In genomic region chr9:121143208-121143607, GRCm38 (mm10) we compare ENCODE assay signal across 25 mouse cellular contexts.
A peak's percentile ranks its signal among the peaks of the same experiment; 100 is the strongest.
DNase-seq lines count a peak whose midpoint lies in the region; ATAC-seq and TF ChIP-seq lines count a peak whose summit lies in the region.
"Had no signal": no experiment of that assay in that cellular context is flagged by ENCODE, and none has a peak within 500 bp of the region (broad histone marks: within the 10 kb centered on the region; RNA-seq: fewer than 3 reads in every experiment).

No protein-coding gene starts in this region.

- no peaks in the 10 kb centered on the region for H3K27me3 ChIP-seq in liver, embryonic 11.5 days (replicated peaks; ENCODE audit: control insufficient read depth, insufficient read depth, low read length)
- no peaks in the 10 kb centered on the region for H3K27me3 ChIP-seq in liver, embryonic 14.5 days (ENCODE audit: control insufficient read depth, insufficient read depth, low read length)
- H3K27me3 ChIP-seq in forebrain, embryonic 10.5 days (ENCODE audit: poor library complexity, severe bottlenecking) = no peaks in the 10 kb centered on the region
- H3K27me3 ChIP-seq: embryonic facial prominence, embryonic 12.5 days; embryonic facial prominence, embryonic 15.5 days; forebrain, embryonic 13.5 days; hindbrain, embryonic 12.5 days; hindbrain, embryonic 15.5 days had no signal

- 0 out of 2 replicates have a peak, but pooled peaks have one; percentile 23 for ATAC-seq in liver, embryonic 11.5 days (replicated peaks; ENCODE audit: low FRiP score)
- peak; percentile 28; the same call in 1 of the 2 replicates for ATAC-seq in liver, embryonic 14.5 days (ENCODE audit: insufficient read depth)
- ATAC-seq: activated CD4-positive, CD25-positive, alpha-beta regulatory T cell, adult 4 months; CD4-positive, CD25-positive, alpha-beta regulatory T cell, adult 4 months; forebrain, embryonic 13.5 days; forebrain, embryonic 16.5 days had no signal

- no peaks in the 10 kb centered on the region for H3K36me3 ChIP-seq in liver, embryonic 11.5 days (ENCODE audit: control insufficient read depth, insufficient read depth, low read length)
- H3K36me3 ChIP-seq in liver, embryonic 14.5 days (replicated peaks; ENCODE audit: control insufficient read depth, insufficient read depth, low read depth) = no peaks in the 10 kb centered on the region
- peaks cover 14% of the 10 kb centered on the region for H3K36me3 ChIP-seq in forebrain, embryonic 10.5 days (replicated peaks)
- H3K36me3 ChIP-seq: embryonic facial prominence, embryonic 12.5 days; embryonic facial prominence, embryonic 15.5 days; hindbrain, embryonic 12.5 days; hindbrain, embryonic 15.5 days had no signal

- no peak overlapping the region for H3K4me2 ChIP-seq in liver, embryonic 11.5 days
- no peak overlapping the region for H3K4me2 ChIP-seq in liver, embryonic 14.5 days (ENCODE audit: low read depth)
- H3K4me2 ChIP-seq: embryonic facial prominence, embryonic 12.5 days; embryonic facial prominence, embryonic 15.5 days; forebrain, embryonic 13.5 days; heart, embryonic 11.5 days; hindbrain, embryonic 12.5 days; hindbrain, embryonic 15.5 days had no signal

- 70% methylated on average over 6 of the region's 6 CpGs for WGBS in liver, embryonic 11.5 days
- WGBS in liver, embryonic 14.5 days (ENCODE audit: insufficient replicate concordance) = 50% methylated on average over 6 of the region's 6 CpGs
- WGBS in forebrain, embryonic 10.5 days = 88% methylated on average over 6 of the region's 6 CpGs

- H3K9ac ChIP-seq in liver, embryonic 11.5 days (ENCODE audit: low read depth, low read length) = no peak overlapping the region
- H3K9ac ChIP-seq in liver, embryonic 14.5 days (replicated peaks) = no peak overlapping the region
- H3K9ac ChIP-seq: embryonic facial prominence, embryonic 12.5 days; embryonic facial prominence, embryonic 15.5 days; forebrain, embryonic 13.5 days; hindbrain, embryonic 12.5 days; hindbrain, embryonic 15.5 days had no signal

- no peaks in the 10 kb centered on the region; the same call in 1 of the 2 replicates for H3K9me3 ChIP-seq in liver, embryonic 11.5 days (ENCODE audit: control insufficient read depth, low read length)
- H3K9me3 ChIP-seq in liver, embryonic 14.5 days (ENCODE audit: control insufficient read depth, low read length) = no peaks in the 10 kb centered on the region
- H3K9me3 ChIP-seq in forebrain, embryonic 10.5 days = no peaks in the 10 kb centered on the region
- H3K9me3 ChIP-seq: embryonic facial prominence, embryonic 12.5 days; embryonic facial prominence, embryonic 15.5 days; forebrain, embryonic 13.5 days; hindbrain, embryonic 12.5 days; hindbrain, embryonic 15.5 days had no signal

- DNase-seq in c-Kit-positive CD71-positive TER-119-negative erythroid progenitor cells, embryonic 14.5 days (ENCODE audit: low read depth) = peak; percentile 17
- DNase-seq in liver, embryonic 11.5 days (ENCODE audit: low spot score) = no peak
- no peak for DNase-seq in liver, embryonic 14.5 days (ENCODE audit: low read depth in 3 of 3, low spot score in 3 of 3)
- no peak for DNase-seq in forebrain, embryonic 10.5 days (ENCODE audit: extremely low spot score, low spot score)
- DNase-seq in urinary bladder, postnatal 10 days (ENCODE audit: low spot score) = no peak
- no peak for DNase-seq in neural tube, embryonic 10.5 days (ENCODE audit: extremely low spot score, low spot score)
- DNase-seq: adrenal gland, adult 8-10 months; adrenal gland, postnatal 25 days; cerebellum, adult 11 months; cerebellum, adult 2 months; cerebellum, adult 9-11 months; cerebellum, postnatal 25 days; gastrocnemius, adult 2 months; gastrocnemius, postnatal 14 days; heart, adult 11 months had no signal

- H3K27ac ChIP-seq in liver, embryonic 11.5 days (ENCODE audit: low read depth, low read length) = no peak overlapping the region
- no peak overlapping the region for H3K27ac ChIP-seq in liver, embryonic 14.5 days
- H3K27ac ChIP-seq in forebrain, embryonic 10.5 days = no peak overlapping the region
- H3K27ac ChIP-seq: embryonic facial prominence, embryonic 12.5 days; embryonic facial prominence, embryonic 15.5 days; forebrain, embryonic 13.5 days; gastrocnemius, adult 2 months; hindbrain, embryonic 12.5 days; hindbrain, embryonic 15.5 days had no signal

- H3K4me3 ChIP-seq in liver, embryonic 11.5 days (ENCODE audit: low read depth, low read length) = no peak overlapping the region
- no peak overlapping the region for H3K4me3 ChIP-seq in liver, embryonic 14.5 days (ENCODE audit: insufficient read depth in 1 of 2, low read depth in 2 of 2, low read length in 2 of 2)
- H3K4me3 ChIP-seq in forebrain, embryonic 10.5 days = no peak overlapping the region
- H3K4me3 ChIP-seq: embryonic facial prominence, embryonic 12.5 days; embryonic facial prominence, embryonic 15.5 days; erythroblast, embryonic 14.5 days; forebrain, embryonic 13.5 days; gastrocnemius, adult 2 months; hindbrain, embryonic 12.5 days; hindbrain, embryonic 15.5 days had no signal

- TF ChIP-seq CTCF in liver, embryonic 14.5 days (IDR thresholded peaks at IDR 0.05; ENCODE audit: low read depth) = no peak

- TF ChIP-seq EP300 in liver, embryonic 14.5 days (IDR thresholded peaks at IDR 0.05; ENCODE audit: low read depth) = no peak

- no peaks in the 10 kb centered on the region for H3K4me1 ChIP-seq in liver, embryonic 11.5 days (replicated peaks; ENCODE audit: control insufficient read depth, insufficient read depth, low read length)
- no peaks in the 10 kb centered on the region for H3K4me1 ChIP-seq in liver, embryonic 14.5 days (replicated peaks; ENCODE audit: control insufficient read depth in 2 of 2, insufficient read depth in 2 of 2, low read length in 1 of 2)
- H3K4me1 ChIP-seq in forebrain, embryonic 10.5 days = peaks cover 9% of the 10 kb centered on the region
- H3K4me1 ChIP-seq: embryonic facial prominence, embryonic 12.5 days; forebrain, embryonic 13.5 days; hindbrain, embryonic 12.5 days; hindbrain, embryonic 15.5 days had no signal
